Comparison of ENCODE assay signal across 14 mouse cellular contexts in genomic region chr8:94306989-94307513, GRCm38 (mm10). TPM values are rescaled to one million over a fixed set of nuclear protein-coding genes. Genes with fewer than 3 reads are reported as not detected.
A peak's percentile ranks its signal among the peaks of the same experiment; 100 is the strongest.
DNase-seq lines count a peak whose midpoint lies in the region; ATAC-seq lines count a peak whose summit lies in the region.
"Had no signal": no experiment of that assay in that cellular context is flagged by ENCODE, and none has a peak within 500 bp of the region (broad histone marks: within the 10 kb centered on the region; RNA-seq: fewer than 3 reads in every experiment).

No protein-coding gene starts in this region.

- DNase-seq in heart, postnatal 14 days = no peak
- peak; percentile 21 for DNase-seq in ZHBTc4 (ENCODE audit: low read depth, low spot score)
- peak; percentile 19 for DNase-seq in liver, embryonic 13.5 days
- DNase-seq in right cerebral cortex, postnatal 4 days = no peak
- DNase-seq in frontal cortex, postnatal 10 days (ENCODE audit: low spot score in 2 of 2) = no peak
- DNase-seq: adrenal gland, adult 8-10 months; cerebellum, postnatal 36 days; left cerebral cortex, postnatal 4 days had no signal

- H3K4me3 ChIP-seq in heart, embryonic 16.5 days (ENCODE audit: low read length) = no peak overlapping the region
- H3K4me3 ChIP-seq in liver, embryonic 13.5 days (replicated peaks) = no peak overlapping the region
- no peak overlapping the region for H3K4me3 ChIP-seq in midbrain, embryonic 13.5 days (replicated peaks)
- H3K4me3 ChIP-seq: forebrain, embryonic 12.5 days; myocyte had no signal

- H3K27ac ChIP-seq in heart, embryonic 16.5 days (ENCODE audit: low read length) = peak overlapping the region; percentile 66
- H3K27ac ChIP-seq in liver, embryonic 13.5 days = peak overlapping the region; percentile 65
- no peak overlapping the region for H3K27ac ChIP-seq in midbrain, embryonic 13.5 days
- H3K27ac ChIP-seq: forebrain, embryonic 12.5 days had no signal

- H3K36me3 ChIP-seq in heart, embryonic 16.5 days (ENCODE audit: control insufficient read depth, insufficient read depth) = peaks cover 44% of the 10 kb centered on the region
- H3K36me3 ChIP-seq in liver, embryonic 13.5 days = peaks cover 89% of the 10 kb centered on the region
- peaks cover 94% of the 10 kb centered on the region for H3K36me3 ChIP-seq in midbrain, embryonic 13.5 days

- intact Hi-C loops in heart, postnatal 14 days (cut with DNase I) = no loop called here

- H3K4me2 ChIP-seq in heart, embryonic 16.5 days (ENCODE audit: low read depth, low read length) = no peak overlapping the region
- peak overlapping the region; percentile 22 for H3K4me2 ChIP-seq in liver, embryonic 13.5 days
- H3K4me2 ChIP-seq in midbrain, embryonic 13.5 days (replicated peaks) = no peak overlapping the region
- H3K4me2 ChIP-seq: forebrain, embryonic 12.5 days had no signal

- ATAC-seq in heart, embryonic 16.5 days (replicated peaks; ENCODE audit: extremely low read depth, insufficient read depth, low FRiP score) = peak; percentile 67
- ATAC-seq in liver, embryonic 13.5 days (ENCODE audit: low read depth) = peak; percentile 78
- ATAC-seq in megakaryocyte progenitor cell, adult 5-6 weeks (replicated peaks; ENCODE audit: poor library complexity) = peak; percentile 73
- ATAC-seq in midbrain, embryonic 13.5 days = no peak
- ATAC-seq: CD4-positive, CD25-positive, alpha-beta regulatory T cell, adult 4 months had no signal

- H3K27me3 ChIP-seq in heart, embryonic 16.5 days (ENCODE audit: control insufficient read depth, insufficient read depth, low read length) = no peaks in the 10 kb centered on the region
- H3K27me3 ChIP-seq in liver, embryonic 13.5 days = no peaks in the 10 kb centered on the region
- H3K27me3 ChIP-seq in midbrain, embryonic 13.5 days = no peaks in the 10 kb centered on the region
- H3K27me3 ChIP-seq: forebrain, embryonic 12.5 days had no signal

- H3K9ac ChIP-seq in heart, embryonic 16.5 days (ENCODE audit: low read length) = no peak overlapping the region
- peak overlapping the region; percentile 10; the same call in 1 of the 2 replicates for H3K9ac ChIP-seq in liver, embryonic 13.5 days
- H3K9ac ChIP-seq in midbrain, embryonic 13.5 days (replicated peaks) = no peak overlapping the region
- H3K9ac ChIP-seq: forebrain, embryonic 12.5 days had no signal

- peaks cover 8% of the 10 kb centered on the region for H3K4me1 ChIP-seq in heart, embryonic 16.5 days (ENCODE audit: control insufficient read depth, insufficient read depth, low read length)
- peaks cover 20% of the 10 kb centered on the region for H3K4me1 ChIP-seq in liver, embryonic 13.5 days (replicated peaks)
- no peaks in the 10 kb centered on the region for H3K4me1 ChIP-seq in midbrain, embryonic 13.5 days (replicated peaks)
- H3K4me1 ChIP-seq: forebrain, embryonic 12.5 days had no signal

- WGBS in heart, embryonic 16.5 days = 46% methylated on average over 7 of the region's 7 CpGs
- 50% methylated on average over 7 of the region's 7 CpGs for WGBS in liver, embryonic 13.5 days (ENCODE audit: insufficient replicate concordance)
- 88% methylated on average over 7 of the region's 7 CpGs for WGBS in midbrain, embryonic 13.5 days

- H3K9me3 ChIP-seq in heart, embryonic 16.5 days (replicated peaks; ENCODE audit: control insufficient read depth, low read length) = no peaks in the 10 kb centered on the region
- H3K9me3 ChIP-seq in liver, embryonic 13.5 days (replicated peaks) = no peaks in the 10 kb centered on the region
- H3K9me3 ChIP-seq in midbrain, embryonic 13.5 days = no peaks in the 10 kb centered on the region
- H3K9me3 ChIP-seq: forebrain, embryonic 12.5 days had no signal

RNA-seq across cellular contexts. Expression of gene Slc12a3, which starts 21.9 kb away (rescaled TPM):
- not detected in 2 replicates for polyA plus RNA-seq in heart, embryonic 16.5 days (2015; fragmentation: Nextera tagmentation; extraction: Ambion mirVana)
- total RNA-seq in heart, postnatal 14 days (2021) = under 1 TPM; 0.22 to 0.88 TPM
- polyA plus RNA-seq in liver, embryonic 13.5 days (2015; fragmentation: Nextera tagmentation; extraction: Ambion mirVana) = not detected in 2 replicates
- 0.12 and 0.17 TPM in 2 replicates for total RNA-seq in megakaryocyte progenitor cell, adult 5-6 weeks (2015)
- total RNA-seq in megakaryocyte progenitor cell, adult 5-6 weeks (2017) = not detected in 2 replicates
- polyA plus RNA-seq in midbrain, embryonic 13.5 days (2015; fragmentation: Nextera tagmentation; extraction: Ambion mirVana) = 0.09 and 0.12 TPM in 2 replicates
- polyA plus RNA-seq: forebrain, embryonic 12.5 days had no signal

Comparison
In these comparisons a context has a peak if more than half of its experiments do, and no peak if none do; other contexts are left out.
1. DNase-seq: peak in ZHBTc4 (single experiment) and liver, embryonic 13.5 days (single experiment); none in heart, postnatal 14 days (0 of 2), right cerebral cortex, postnatal 4 days (single experiment) and frontal cortex, postnatal 10 days (0 of 2).